Mouse (Mus musculus) adipocyte (in vitro differentiated cells): Measurements from ENCODE around the gene Olfr71.

Experiments used
- DNase-seq: peaks from one replicate; pipeline ENCODE4 v3.0.0-alpha.2; 2016; ENCODE audit warnings: low spot score

Olfr71 gene

GRCm38 (mm10) chr4:43711821-43712220 is 1.8 kb upstream of the Olfr71 start:
- peak; percentile 81 for DNase-seq

DNA sequence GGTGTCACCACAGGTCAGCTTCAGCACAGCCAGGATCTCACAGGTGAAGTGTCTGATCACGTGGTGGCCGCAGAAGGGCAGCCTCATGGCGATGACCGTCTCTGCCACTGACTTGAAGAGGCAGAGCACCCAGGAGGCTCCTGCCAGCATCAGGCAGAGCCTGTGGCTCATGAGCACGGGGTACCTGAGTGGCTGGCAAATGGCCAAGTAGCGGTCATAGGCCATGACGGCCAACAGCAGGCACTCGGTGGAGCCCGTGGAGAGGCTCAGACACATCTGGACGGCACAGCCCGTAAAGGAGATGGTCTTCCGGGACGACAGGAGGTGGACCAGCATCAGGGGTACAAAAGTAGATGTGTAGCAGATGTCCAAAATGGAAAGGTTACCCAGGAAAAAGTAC is 4.1 kb downstream of the Olfr71 start:
- no peak for DNase-seq

GRCm38 (mm10) chr4:43703851-43704250 is 6.2 kb downstream of the Olfr71 start:
- DNase-seq, result peak; percentile 16

DNA sequence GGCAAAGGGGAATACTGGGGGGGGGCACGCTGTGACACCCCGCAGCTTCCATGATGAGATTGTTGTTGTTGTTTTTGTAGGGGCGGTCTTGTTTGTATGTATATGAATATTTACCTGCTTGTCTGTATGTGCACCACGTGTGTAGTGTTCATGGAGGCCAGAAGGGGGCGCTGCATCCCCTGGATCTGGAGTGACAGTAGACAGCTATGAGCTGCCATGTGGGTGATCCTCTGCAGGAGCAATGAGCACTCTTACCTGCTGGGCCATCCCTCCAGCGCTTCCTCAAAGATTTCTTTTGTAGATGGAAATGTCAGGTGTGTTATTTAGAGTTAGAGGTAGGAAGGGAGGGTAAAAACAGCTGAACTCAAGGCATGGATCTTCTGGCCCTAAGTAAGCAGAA is 6.6 kb downstream of the Olfr71 start:
- DNase-seq, result no peak

GRCm38 (mm10) chr4:43700707-43701106 is 9.3 kb downstream of the Olfr71 start, which contains the start of gene Olfr70:
Gene Olfr70, minus strand, starts transcription at chr4:43700807.
- no peak for DNase-seq

DNA sequence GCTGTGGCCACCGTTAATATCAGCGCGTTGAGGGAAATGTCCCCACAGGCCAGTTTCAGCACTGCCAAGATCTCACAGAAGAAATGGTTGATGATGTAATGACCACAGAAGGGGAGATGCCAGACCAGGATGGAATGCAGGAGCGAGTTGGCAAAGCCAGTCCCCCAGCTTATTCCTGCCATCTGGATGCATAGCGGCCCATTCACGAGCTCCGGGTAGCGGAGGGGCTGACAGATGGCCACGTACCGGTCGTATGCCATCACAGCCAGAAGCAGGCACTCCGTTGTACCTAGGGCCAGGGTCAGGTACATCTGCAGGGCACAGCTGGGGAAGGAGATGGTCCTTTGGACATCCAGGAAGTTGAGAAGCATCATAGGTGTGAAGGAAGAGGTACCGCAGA is 13.5 kb downstream of the Olfr71 start:
- no peak for DNase-seq

GRCm38 (mm10) chr4:43695249-43695671 is 14.8 kb downstream of the Olfr71 start:
- DNase-seq, result peak; percentile 18

DNA sequence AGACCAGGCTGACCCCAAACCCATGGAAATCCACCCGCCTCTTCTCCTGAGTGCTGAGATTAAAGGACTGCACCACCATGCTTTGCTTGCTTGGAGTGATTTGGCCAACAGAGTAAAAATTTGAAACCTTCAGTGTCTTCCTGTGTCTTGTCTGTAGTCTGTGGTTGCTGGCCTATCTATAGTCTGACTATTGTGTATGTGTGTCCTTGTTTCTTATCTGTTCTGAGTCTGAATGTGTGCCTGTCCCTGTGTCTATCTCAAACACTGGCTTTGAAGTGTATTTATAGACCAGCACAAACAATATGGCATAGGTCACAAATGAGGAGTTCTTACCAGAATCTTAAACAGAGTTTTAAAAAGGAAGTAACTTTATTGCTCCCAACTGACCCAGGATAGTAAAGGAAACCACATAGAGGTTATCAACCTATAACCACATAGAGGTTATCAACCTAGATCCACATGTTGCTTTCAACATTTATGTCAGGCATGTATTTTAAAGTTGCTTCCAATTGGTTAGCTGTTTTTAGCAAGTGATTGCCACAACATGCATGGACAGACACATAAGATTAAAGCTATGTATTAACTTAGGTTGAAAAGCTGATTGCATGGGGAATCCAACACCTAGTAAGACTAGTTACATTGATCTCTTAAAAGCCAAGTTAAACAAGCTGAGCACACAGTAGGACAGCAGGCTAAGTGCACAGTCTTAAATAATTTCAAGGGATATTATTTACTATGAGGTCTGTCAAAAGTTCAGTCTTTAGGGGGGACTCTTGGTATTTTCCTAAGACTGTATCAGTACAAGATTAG is 15.4 kb downstream of the Olfr71 start:
- no peak for DNase-seq

DNA sequence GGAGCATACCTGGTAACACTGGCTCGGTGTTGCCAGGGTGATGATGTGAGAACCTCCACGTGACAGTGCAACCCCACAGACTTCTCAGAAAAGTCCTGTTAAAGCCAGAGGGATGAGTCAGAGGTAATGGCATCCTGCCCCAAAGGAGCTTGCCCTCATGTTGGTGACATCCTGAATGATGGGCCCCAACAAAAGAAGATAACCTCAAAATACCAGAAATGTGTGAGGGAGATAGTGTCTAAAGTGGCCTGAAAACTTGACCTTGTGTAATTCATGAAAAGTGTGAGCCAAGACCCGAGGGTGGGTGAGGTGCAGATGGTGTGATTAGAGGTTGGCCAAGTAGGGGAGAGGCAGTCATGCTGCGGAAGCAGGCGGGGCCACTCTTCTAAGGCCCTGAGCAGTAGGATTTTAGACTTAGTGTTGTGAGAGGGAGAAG is 16.2 kb downstream of the Olfr71 start:
- DNase-seq, result peak; percentile 22

- no peak for DNase-seq
Measured at GRCm38 (mm10) chr4:43691026-43691425, 19.0 kb downstream of the Olfr71 start.

DNA sequence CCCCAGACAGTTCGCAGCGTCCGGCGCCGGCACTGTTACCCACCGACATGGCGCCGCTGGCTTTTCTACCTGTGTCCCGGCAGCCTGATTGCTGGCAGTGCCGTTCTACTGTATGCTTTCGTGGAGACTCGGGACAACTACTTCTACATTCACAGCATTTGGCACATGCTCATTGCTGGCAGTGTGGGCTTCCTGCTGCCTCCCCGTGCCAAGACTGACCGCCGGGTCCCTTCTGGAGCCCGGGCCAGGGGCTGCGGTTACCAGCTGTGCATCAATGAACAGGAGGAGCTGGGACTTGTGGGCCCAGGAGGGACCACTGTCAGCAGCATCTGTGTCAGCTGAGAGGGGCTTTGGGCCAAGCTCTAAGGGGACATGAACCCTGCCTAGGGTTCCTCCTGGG is 20.0 kb downstream of the Olfr71 start:
- DNase-seq, result no peak

DNA sequence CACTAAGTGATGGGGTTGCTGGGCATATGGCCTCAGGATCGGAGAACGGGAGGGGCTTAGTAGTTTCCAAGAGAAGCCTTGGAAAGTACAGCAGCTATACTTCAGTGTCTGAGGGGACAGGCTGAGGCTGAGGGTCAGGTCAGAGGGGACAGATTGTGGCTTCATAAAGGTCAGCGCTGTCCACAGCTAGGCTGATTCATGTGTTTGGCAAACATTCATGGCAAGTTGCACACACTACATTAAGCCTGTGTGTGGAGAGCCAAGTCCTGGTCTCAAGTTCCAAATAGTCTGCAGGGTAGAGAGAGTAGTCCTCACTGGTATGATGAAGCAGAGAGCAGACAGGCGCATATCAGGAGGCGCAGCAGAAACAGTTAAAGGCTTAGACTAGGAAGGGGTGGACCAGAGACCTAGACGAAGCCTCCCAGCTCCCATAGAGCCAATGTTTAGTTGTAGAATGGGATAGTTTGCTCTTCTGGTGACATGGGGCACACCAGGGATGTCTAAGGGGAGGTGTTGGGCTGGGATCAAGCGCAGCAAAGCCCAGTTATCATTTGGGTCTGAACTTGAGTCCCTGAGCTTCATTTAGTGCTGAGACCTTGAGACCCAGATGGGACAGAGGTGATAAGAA is 30.5 kb downstream of the Olfr71 start:
- peak; percentile 79 for DNase-seq

DNA sequence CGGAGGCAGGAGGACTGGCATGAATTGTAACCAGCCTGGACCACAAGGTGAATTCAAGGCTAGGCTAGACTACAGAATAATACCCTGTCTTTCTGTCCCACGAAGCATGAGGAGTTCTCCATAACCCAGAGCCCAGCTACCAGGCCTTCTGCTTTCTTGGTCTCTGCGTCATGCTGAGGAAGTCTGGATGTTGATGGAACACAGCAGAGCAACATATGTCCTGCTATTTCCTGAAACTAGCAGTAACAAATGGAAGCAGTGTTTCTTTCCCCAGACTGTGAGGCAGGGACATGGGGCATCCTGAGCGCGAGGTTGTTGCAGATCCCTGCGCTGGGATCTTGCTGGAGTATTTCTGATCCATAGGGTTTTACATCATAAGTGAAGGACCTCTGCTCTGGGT is 31.5 kb downstream of the Olfr71 start:
- DNase-seq, result no peak

- no peak for DNase-seq
Measured at GRCm38 (mm10) chr4:43675608-43676007, 34.4 kb downstream of the Olfr71 start.

DNA sequence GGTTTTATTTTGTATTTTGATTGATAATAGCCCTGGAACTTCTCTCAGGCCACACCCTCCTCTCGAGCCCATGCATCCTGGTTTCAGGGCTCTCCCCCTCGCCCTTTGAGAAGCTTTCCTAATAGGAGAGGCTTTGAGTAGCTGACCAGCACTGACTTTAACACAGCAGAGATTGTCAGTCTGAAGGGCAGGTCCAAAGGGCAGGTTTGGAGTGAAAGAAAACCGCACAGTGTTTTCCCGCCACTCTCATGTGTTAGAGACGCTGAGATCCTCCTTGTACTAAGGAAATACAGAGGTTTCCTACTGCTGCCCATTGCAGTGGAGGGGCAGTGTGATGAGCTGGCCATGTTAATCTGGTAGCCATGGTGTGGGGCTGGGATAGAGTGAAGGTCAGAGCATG is 35.1 kb downstream of the Olfr71 start:
- no peak for DNase-seq

DNA sequence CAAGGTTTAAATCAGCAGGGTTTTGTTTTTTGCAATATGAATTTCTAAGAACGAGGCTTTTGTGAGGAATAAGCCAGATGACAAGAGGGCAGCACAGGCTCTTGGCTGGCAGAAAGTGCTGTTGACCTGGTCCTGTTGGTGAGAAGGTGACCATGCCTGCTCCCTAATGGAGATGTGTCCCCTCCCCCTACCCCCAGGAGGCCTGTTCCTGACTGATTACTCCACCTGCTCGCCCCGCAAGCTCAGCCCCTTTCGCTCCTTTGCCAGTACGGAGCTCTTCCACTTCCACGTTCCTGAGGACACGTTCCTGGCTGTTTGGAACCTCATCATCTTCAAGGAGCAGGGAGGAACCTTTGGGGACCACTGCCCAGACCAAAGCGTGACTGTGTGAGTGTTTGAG is 36.4 kb downstream of the Olfr71 start:
- no peak for DNase-seq

GRCm38 (mm10) chr4:43672070-43672469 is 38.0 kb downstream of the Olfr71 start:
- peak; percentile 96 for DNase-seq

DNA sequence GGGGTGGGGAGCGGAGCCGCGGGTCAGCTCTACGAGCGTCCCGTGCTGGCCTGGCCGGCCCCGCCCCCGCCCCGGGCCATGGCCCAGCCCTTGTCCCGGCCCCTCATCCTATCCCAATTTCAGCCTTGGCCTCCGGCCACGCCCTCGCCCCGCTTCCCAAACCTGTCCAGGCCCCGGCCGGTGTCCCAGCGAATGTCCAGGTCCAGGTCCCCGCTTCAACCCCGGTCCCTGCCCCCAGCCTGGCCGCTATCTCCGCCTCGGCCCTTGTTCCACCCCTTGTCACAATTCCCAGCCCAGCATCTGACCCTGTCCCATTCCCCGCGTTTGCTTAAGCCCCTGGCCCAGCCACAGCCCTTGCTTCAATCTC is 40.6 kb downstream of the Olfr71 start:
- DNase-seq, result no peak

- DNase-seq, result peak; percentile 80
Measured at GRCm38 (mm10) chr4:43668782-43669427, 41.1 kb downstream of the Olfr71 start, which contains the start of the genes Tmem8b and Fam221b. Gene Tmem8b, plus strand, starts transcription at chr4:43668971. Gene Fam221b, minus strand, starts transcription at chr4:43669145.

DNA sequence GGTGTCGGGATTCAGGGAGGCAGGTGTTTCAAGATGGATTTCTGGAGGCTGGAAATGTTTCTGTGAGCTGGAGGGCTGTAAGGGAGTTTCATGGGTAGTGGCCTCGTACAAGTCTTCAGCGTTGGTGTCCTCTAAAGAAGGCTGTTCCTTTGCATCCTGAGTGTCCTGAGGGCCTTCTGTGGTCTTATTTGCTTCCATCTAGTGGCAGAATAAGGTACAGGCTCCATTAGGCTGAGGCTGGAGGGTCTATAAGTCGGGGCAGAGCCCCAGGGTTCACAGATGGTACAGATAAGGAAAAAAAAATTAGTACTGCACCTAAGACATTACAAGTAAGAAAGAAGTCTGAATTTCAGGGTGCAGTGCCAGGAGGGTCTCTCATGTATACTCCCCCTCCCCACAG is 43.6 kb downstream of the Olfr71 start:
- peak; percentile 21 for DNase-seq

- no peak for DNase-seq
Measured at GRCm38 (mm10) chr4:43657146-43657545, 52.9 kb downstream of the Olfr71 start.

DNA sequence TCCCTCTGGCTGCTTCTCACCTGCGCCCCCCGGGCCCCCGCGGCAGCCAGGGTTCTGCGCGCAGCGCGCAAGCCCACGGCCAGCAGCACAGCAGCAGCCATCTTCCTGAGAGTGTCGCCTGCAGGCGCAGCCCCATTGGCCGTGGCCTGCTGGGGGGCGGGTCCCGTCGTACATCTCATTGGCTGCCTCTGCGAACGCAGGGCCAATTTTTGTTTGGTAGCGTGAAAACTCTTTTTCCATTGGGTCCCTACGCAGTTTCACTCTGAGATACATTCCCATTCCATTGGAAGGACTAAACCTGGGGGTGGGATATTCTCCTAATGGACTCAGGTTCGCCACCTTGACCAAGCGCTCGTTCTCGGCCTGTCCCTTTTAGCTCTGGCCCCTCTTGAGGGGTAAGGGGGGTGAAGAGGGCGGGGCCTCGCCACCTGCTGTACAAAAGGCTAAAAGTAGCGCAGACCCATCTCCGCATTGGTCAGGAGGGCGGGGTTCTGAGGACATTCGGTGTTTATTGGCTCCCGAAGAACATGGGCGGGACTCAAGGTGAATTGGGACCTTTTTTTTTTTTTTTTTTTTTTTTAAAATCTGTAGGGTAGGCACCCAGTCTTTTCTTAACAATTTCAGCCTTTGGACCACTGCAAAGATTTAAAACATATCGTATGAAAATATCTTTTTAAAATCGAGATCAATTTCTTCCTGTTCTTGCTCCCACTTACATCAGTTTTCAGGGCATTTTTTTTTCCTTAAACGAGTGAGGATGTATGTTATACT is 53.5 kb downstream of the Olfr71 start, which contains the start of gene Hint2:
Gene Hint2 (minus strand): TSS at position 128 of the 771 bp plus-strand sequence.
- DNase-seq, result peak; percentile 96
